24 mouse cellular contexts compared by ENCODE assay signal in genomic region chr19:8646393-8646792, GRCm38 (mm10). TPM values are rescaled to one million over a fixed set of nuclear protein-coding genes. Genes with fewer than 3 reads are reported as not detected.
"Had no signal": no experiment of that assay in that cellular context is flagged by ENCODE, and none has a peak within 500 bp of the region (broad histone marks: within the 10 kb centered on the region; RNA-seq: fewer than 3 reads in every experiment).

No protein-coding gene starts in this region.

- H3K9me3 ChIP-seq: intestine, embryonic 15.5 days; limb, embryonic 12.5 days; liver, embryonic 12.5 days; liver, embryonic 15.5 days; lung, embryonic 15.5 days; megakaryocyte, embryonic 14.5 days; neural tube, embryonic 12.5 days; neural tube, embryonic 15.5 days had no signal

- H3K27ac ChIP-seq: intestine, embryonic 15.5 days; left cerebral cortex, adult 2 months; limb, embryonic 12.5 days; liver, embryonic 12.5 days; liver, embryonic 15.5 days; lung, embryonic 15.5 days; neural tube, embryonic 12.5 days; neural tube, embryonic 15.5 days; stomach, postnatal 0 days had no signal

- H3K36me3 ChIP-seq: intestine, embryonic 15.5 days; limb, embryonic 12.5 days; liver, embryonic 12.5 days; liver, embryonic 15.5 days; lung, embryonic 15.5 days; neural tube, embryonic 12.5 days; neural tube, embryonic 15.5 days had no signal

- H3K4me1 ChIP-seq: intestine, embryonic 15.5 days; liver, embryonic 12.5 days; liver, embryonic 15.5 days; lung, embryonic 15.5 days; neural tube, embryonic 12.5 days had no signal

- ATAC-seq: intestine, embryonic 15.5 days; liver, embryonic 12.5 days had no signal

- H3K9ac ChIP-seq: intestine, embryonic 15.5 days; limb, embryonic 12.5 days; liver, embryonic 12.5 days; liver, embryonic 15.5 days; lung, embryonic 15.5 days; neural tube, embryonic 12.5 days; neural tube, embryonic 15.5 days had no signal

- H3K27me3 ChIP-seq: intestine, embryonic 15.5 days; limb, embryonic 12.5 days; liver, embryonic 15.5 days; lung, embryonic 15.5 days; neural tube, embryonic 12.5 days; neural tube, embryonic 15.5 days had no signal

- DNase-seq: layer of hippocampus, postnatal 36 days; liver; lung, adult 18-20 months; lung, postnatal 10 days; lung, postnatal 36 days; midbrain, embryonic 14.5 days; right cerebral cortex, adult 18-20 months; right cerebral cortex, postnatal 14 days; right cerebral cortex, postnatal 4 days; thymus, adult 2 months; thymus, postnatal 14 days; thymus, postnatal 4 days had no signal

- H3K4me3 ChIP-seq: intestine, embryonic 15.5 days; left cerebral cortex, adult 2 months; limb, embryonic 12.5 days; liver, embryonic 12.5 days; liver, embryonic 15.5 days; lung, embryonic 15.5 days; megakaryocyte, embryonic 14.5 days; neural tube, embryonic 12.5 days; neural tube, embryonic 15.5 days had no signal

- H3K4me2 ChIP-seq: intestine, embryonic 15.5 days; limb, embryonic 12.5 days; liver, embryonic 12.5 days; liver, embryonic 15.5 days; lung, embryonic 15.5 days; midbrain, embryonic 11.5 days; neural tube, embryonic 12.5 days; neural tube, embryonic 15.5 days had no signal

RNA-seq across cellular contexts. Expression of gene Chrm1, which starts 17.2 kb away (rescaled TPM):
- polyA plus RNA-seq: liver, embryonic 12.5 days had no signal

RNA-seq across cellular contexts. Expression of gene Slc22a6, which starts 28.6 kb away (rescaled TPM):
- polyA plus RNA-seq: intestine, embryonic 15.5 days; limb, embryonic 12.5 days; liver, embryonic 12.5 days; stomach, embryonic 14.5 days; stomach, postnatal 0 days had no signal

RNA-seq across cellular contexts. Expression of gene Slc22a8, which starts 55.3 kb away (rescaled TPM):
- polyA plus RNA-seq: limb, embryonic 12.5 days; stomach, embryonic 14.5 days had no signal
